Mouse (Mus musculus): ENCODE measurements around the gene Gps2. TPM values are rescaled to one million over a fixed set of nuclear protein-coding genes. Genes with fewer than 3 reads are reported as not detected.

Gene Gps2
- polyA plus RNA-seq, 1 experiment from 2014 or later: 50.1 TPM

GRCm38 (mm10) chr11:69876867-69877266 is 36.8 kb upstream of the Gps2 start:
- no peak for ATAC-seq (replicated peaks; ENCODE audit: extremely low read depth, insufficient read depth, low FRiP score)
- Histone ChIP-seq H3K4me2 (ENCODE audit: low read depth, low read length) (peak overlapping the region; percentile 49), H3K27me3 (ENCODE audit: control insufficient read depth, insufficient read depth, low read length) (no peaks in the 10 kb centered on the region), H3K9me3 (replicated peaks; ENCODE audit: control insufficient read depth, low read length) (no peaks in the 10 kb centered on the region), H3K4me1 (ENCODE audit: control insufficient read depth, insufficient read depth, low read length) (peaks cover 19% of the 10 kb centered on the region), H3K9ac (ENCODE audit: low read length) (peak overlapping the region; percentile 45; the same call in 1 of the 2 replicates), H3K27ac (ENCODE audit: low read length) (peak overlapping the region; percentile 74), H3K36me3 (ENCODE audit: control insufficient read depth, insufficient read depth) (no peaks in the 10 kb centered on the region), H3K4me3 (ENCODE audit: low read length) (peak overlapping the region; percentile 16; the same call in 1 of the 2 replicates)
- under 1% methylated on average over 11 of the region's 12 CpGs for WGBS

GRCm38 (mm10) chr11:69877878-69878277 is 35.8 kb upstream of the Gps2 start, which contains the start of gene Tmem95:
Gene Tmem95, minus strand, starts transcription at chr11:69878018.
- H3K4me1 ChIP-seq (ENCODE audit: control insufficient read depth, insufficient read depth, low read length): peaks cover 20% of the 10 kb centered on the region
- no peaks in the 10 kb centered on the region for H3K36me3 ChIP-seq (ENCODE audit: control insufficient read depth, insufficient read depth)
- H3K9me3 ChIP-seq (replicated peaks; ENCODE audit: control insufficient read depth, low read length): no peaks in the 10 kb centered on the region
- peak within 1 kb of the TSS; percentile 45; the same call in 1 of the 2 replicates for H3K9ac ChIP-seq (ENCODE audit: low read length)
- ATAC-seq (replicated peaks; ENCODE audit: extremely low read depth, insufficient read depth, low FRiP score): no peak
- H3K4me3 ChIP-seq (ENCODE audit: low read length): peak within 1 kb of the TSS; percentile 16; the same call in 1 of the 2 replicates
- H3K27ac ChIP-seq (ENCODE audit: low read length): no peak within 1 kb of the TSS
- H3K27me3 ChIP-seq (ENCODE audit: control insufficient read depth, insufficient read depth, low read length): no peaks in the 10 kb centered on the region
- WGBS: 82% methylated on average over 11 of the region's 11 CpGs
- peak within 1 kb of the TSS; percentile 49 for H3K4me2 ChIP-seq (ENCODE audit: low read depth, low read length)

GRCm38 (mm10) chr11:69878399-69878798 is 35.3 kb upstream of the Gps2 start:
- no peak overlapping the region for H3K9ac ChIP-seq (ENCODE audit: low read length)
- ATAC-seq (replicated peaks; ENCODE audit: extremely low read depth, insufficient read depth, low FRiP score): no peak
- H3K27me3 ChIP-seq (ENCODE audit: control insufficient read depth, insufficient read depth, low read length): no peaks in the 10 kb centered on the region
- peak overlapping the region; percentile 7; the same call in 1 of the 2 replicates for H3K4me2 ChIP-seq (ENCODE audit: low read depth, low read length)
- WGBS: 90% methylated on average over 3 of the region's 3 CpGs
- H3K9me3 ChIP-seq (replicated peaks; ENCODE audit: control insufficient read depth, low read length): no peaks in the 10 kb centered on the region
- no peak overlapping the region for H3K27ac ChIP-seq (ENCODE audit: low read length)
- H3K4me1 ChIP-seq (ENCODE audit: control insufficient read depth, insufficient read depth, low read length): peaks cover 20% of the 10 kb centered on the region
- H3K36me3 ChIP-seq (ENCODE audit: control insufficient read depth, insufficient read depth): no peaks in the 10 kb centered on the region
- no peak overlapping the region for H3K4me3 ChIP-seq (ENCODE audit: low read length)

- H3K4me2 ChIP-seq (ENCODE audit: low read depth, low read length): peak overlapping the region; percentile 93
- no peaks in the 10 kb centered on the region for H3K9me3 ChIP-seq (replicated peaks; ENCODE audit: control insufficient read depth, low read length)
- H3K27me3 ChIP-seq (ENCODE audit: control insufficient read depth, insufficient read depth, low read length): no peaks in the 10 kb centered on the region
- H3K9ac ChIP-seq (ENCODE audit: low read length): no peak overlapping the region; the same call in 1 of the 2 replicates
- H3K36me3 ChIP-seq (ENCODE audit: control insufficient read depth, insufficient read depth): no peaks in the 10 kb centered on the region
- peaks cover 20% of the 10 kb centered on the region for H3K4me1 ChIP-seq (ENCODE audit: control insufficient read depth, insufficient read depth, low read length)
- 85% methylated on average over 6 of the region's 6 CpGs for WGBS
- H3K4me3 ChIP-seq (ENCODE audit: low read length): no peak overlapping the region; the same call in 1 of the 2 replicates
- ATAC-seq (replicated peaks; ENCODE audit: extremely low read depth, insufficient read depth, low FRiP score): no peak
- H3K27ac ChIP-seq (ENCODE audit: low read length): no peak overlapping the region
These were observed 34.7 kb upstream of the Gps2 start for GRCm38 (mm10) chr11:69878952-69879351.

DNA sequence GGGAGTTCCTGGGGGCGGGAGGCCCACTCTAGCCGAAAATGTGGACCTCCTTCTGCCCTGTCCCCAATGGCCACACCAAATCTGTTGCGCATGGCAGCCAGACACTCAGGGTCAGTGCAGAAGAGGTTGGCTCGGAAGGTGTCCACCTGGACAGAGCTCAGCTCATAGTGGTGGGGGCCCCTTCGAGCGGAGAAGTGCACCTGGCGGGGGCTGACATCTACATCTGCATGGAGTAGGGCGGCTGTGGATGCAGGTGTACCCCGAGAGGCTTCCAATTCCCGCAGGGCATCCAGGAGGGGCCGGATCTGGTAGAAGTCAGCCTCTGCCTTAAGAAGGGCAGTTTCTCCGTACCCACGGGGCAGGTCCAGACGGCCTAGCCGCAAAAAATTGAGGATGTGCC is 34.0 kb upstream of the Gps2 start:
- H3K9me3 ChIP-seq (replicated peaks; ENCODE audit: control insufficient read depth, low read length): no peaks in the 10 kb centered on the region
- H3K4me2 ChIP-seq (ENCODE audit: low read depth, low read length): peak overlapping the region; percentile 93
- no peaks in the 10 kb centered on the region for H3K36me3 ChIP-seq (ENCODE audit: control insufficient read depth, insufficient read depth)
- H3K9ac ChIP-seq (ENCODE audit: low read length): peak overlapping the region; percentile 81
- WGBS: 53% methylated on average over 15 of the region's 15 CpGs
- H3K27ac ChIP-seq (ENCODE audit: low read length): no peak overlapping the region
- H3K4me1 ChIP-seq (ENCODE audit: control insufficient read depth, insufficient read depth, low read length): peaks cover 23% of the 10 kb centered on the region
- peak overlapping the region; percentile 69 for H3K4me3 ChIP-seq (ENCODE audit: low read length)
- no peak for ATAC-seq (replicated peaks; ENCODE audit: extremely low read depth, insufficient read depth, low FRiP score)
- no peaks in the 10 kb centered on the region for H3K27me3 ChIP-seq (ENCODE audit: control insufficient read depth, insufficient read depth, low read length)

- WGBS: 0% methylated on average over 18 of the region's 18 CpGs
- H3K4me1 ChIP-seq (ENCODE audit: control insufficient read depth, insufficient read depth, low read length): peaks cover 23% of the 10 kb centered on the region
- no peaks in the 10 kb centered on the region for H3K36me3 ChIP-seq (ENCODE audit: control insufficient read depth, insufficient read depth)
- H3K4me2 ChIP-seq (ENCODE audit: low read depth, low read length): peak overlapping the region; percentile 93
- peak overlapping the region; percentile 81 for H3K9ac ChIP-seq (ENCODE audit: low read length)
- peak; percentile 52 for ATAC-seq (replicated peaks; ENCODE audit: extremely low read depth, insufficient read depth, low FRiP score)
- no peaks in the 10 kb centered on the region for H3K9me3 ChIP-seq (replicated peaks; ENCODE audit: control insufficient read depth, low read length)
- H3K27ac ChIP-seq (ENCODE audit: low read length): peak overlapping the region; percentile 94
- H3K27me3 ChIP-seq (ENCODE audit: control insufficient read depth, insufficient read depth, low read length): no peaks in the 10 kb centered on the region
- peak overlapping the region; percentile 69 for H3K4me3 ChIP-seq (ENCODE audit: low read length)
These were observed 33.2 kb upstream of the Gps2 start for GRCm38 (mm10) chr11:69880506-69880852.

- ATAC-seq (replicated peaks; ENCODE audit: extremely low read depth, insufficient read depth, low FRiP score): peak; percentile 87
- H3K4me1 ChIP-seq (ENCODE audit: control insufficient read depth, insufficient read depth, low read length): peaks cover 23% of the 10 kb centered on the region
- H3K4me3 ChIP-seq (ENCODE audit: low read length): peak within 1 kb of the TSS; percentile 69
- H3K9me3 ChIP-seq (replicated peaks; ENCODE audit: control insufficient read depth, low read length): no peaks in the 10 kb centered on the region
- no peaks in the 10 kb centered on the region for H3K27me3 ChIP-seq (ENCODE audit: control insufficient read depth, insufficient read depth, low read length)
- peak within 1 kb of the TSS; percentile 81 for H3K9ac ChIP-seq (ENCODE audit: low read length)
- H3K4me2 ChIP-seq (ENCODE audit: low read depth, low read length): peak within 1 kb of the TSS; percentile 93
- peak within 1 kb of the TSS; percentile 94 for H3K27ac ChIP-seq (ENCODE audit: low read length)
- no peaks in the 10 kb centered on the region for H3K36me3 ChIP-seq (ENCODE audit: control insufficient read depth, insufficient read depth)
- 0% methylated on average over 42 of the region's 46 CpGs for WGBS
These were observed 32.7 kb upstream of the Gps2 start, which contains the start of gene Kctd11 for GRCm38 (mm10) chr11:69880853-69881603. Gene Kctd11, minus strand, starts transcription at chr11:69881406.

DNA sequence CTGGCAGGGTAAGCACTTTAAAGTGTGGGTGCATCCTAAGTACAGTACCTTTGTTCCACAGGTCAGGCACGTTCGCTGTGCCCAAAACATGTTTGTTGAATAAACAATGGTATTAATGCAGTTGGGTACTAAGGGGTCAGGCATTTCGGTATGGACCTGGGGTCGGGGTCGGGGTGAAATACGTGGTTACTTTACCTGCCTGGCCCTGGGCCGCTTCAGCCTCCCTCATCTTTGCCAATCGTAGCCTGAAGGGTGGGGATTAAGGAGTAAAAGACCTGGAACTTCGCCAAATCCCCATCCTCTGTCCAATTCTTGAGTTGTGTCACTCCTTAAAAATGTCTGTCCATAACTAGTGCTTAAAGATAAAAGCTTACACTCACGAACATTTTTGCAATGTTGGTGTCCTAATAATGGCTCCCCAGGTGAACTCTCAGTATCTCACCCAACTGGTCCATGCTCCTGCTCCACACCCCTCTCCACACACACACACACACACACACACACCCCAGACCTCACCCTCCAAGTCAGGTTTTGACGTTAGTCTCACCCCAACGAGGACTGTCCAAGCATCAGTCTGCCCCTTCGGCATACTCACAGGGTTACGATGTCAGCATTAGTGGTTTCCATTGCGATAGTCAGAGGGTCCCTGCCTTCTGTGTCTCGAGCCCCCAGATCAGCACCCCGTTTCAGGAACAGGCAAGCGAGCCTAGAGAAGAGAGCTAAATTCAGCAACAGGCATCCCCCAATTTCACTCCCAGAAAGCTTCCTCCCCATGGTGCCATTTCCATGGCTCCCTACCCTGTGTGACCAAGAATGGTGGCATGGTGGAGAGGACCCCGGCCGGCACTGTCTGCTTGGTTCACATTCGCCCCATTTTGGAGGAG is 31.7 kb upstream of the Gps2 start:
- no peaks in the 10 kb centered on the region for H3K9me3 ChIP-seq (replicated peaks; ENCODE audit: control insufficient read depth, low read length)
- no peaks in the 10 kb centered on the region for H3K27me3 ChIP-seq (ENCODE audit: control insufficient read depth, insufficient read depth, low read length)
- H3K4me2 ChIP-seq (ENCODE audit: low read depth, low read length): peak overlapping the region; percentile 93
- WGBS: 59% methylated on average over 21 of the region's 21 CpGs
- no peak for ATAC-seq (replicated peaks; ENCODE audit: extremely low read depth, insufficient read depth, low FRiP score)
- H3K36me3 ChIP-seq (ENCODE audit: control insufficient read depth, insufficient read depth): no peaks in the 10 kb centered on the region
- H3K9ac ChIP-seq (ENCODE audit: low read length): peak overlapping the region; percentile 81
- H3K27ac ChIP-seq (ENCODE audit: low read length): peak overlapping the region; percentile 94
- peaks cover 22% of the 10 kb centered on the region for H3K4me1 ChIP-seq (ENCODE audit: control insufficient read depth, insufficient read depth, low read length)
- peak overlapping the region; percentile 69 for H3K4me3 ChIP-seq (ENCODE audit: low read length)
